Mouse (Mus musculus) forebrain, embryonic 12.5 days (tissue): ENCODE results near the gene Cybb. TPM values are rescaled to one million over a fixed set of nuclear protein-coding genes. Genes with fewer than 3 reads are reported as not detected.
A peak's percentile ranks its signal among the peaks of the same experiment; 100 is the strongest.
"Not testable (repeated sequence)": the region's sequence is repeated elsewhere in the genome, so short reads cannot be mapped to it uniquely, and the experiment has no call there.

Experiments used
- ATAC-seq: fragments of 200-750 bp; cut with Nextera tagmentation; 2 replicates; pipeline ENCODE4 v1.8.0; 2017; ENCODE audit warnings: moderate TSS enrichment; ENCODE audit not compliant: low FRiP score
- H3K27ac ChIP-seq: fragments of 300-500 bp; sonication (generic); 2 replicates; pipeline ENCODE4 v1.5.1; 2016; ENCODE audit warnings: mild to moderate bottlenecking
- H3K27me3 ChIP-seq: fragments of 300-500 bp; sonication (generic); 2 replicates; pipeline ENCODE4 v1.6.1; 2016; ENCODE audit warnings: mild to moderate bottlenecking
- H3K36me3 ChIP-seq: fragments of 300-500 bp; sonication (generic); replicated peaks from 2 replicates; pipeline ENCODE4 v1.6.1; 2016; ENCODE audit warnings: mild to moderate bottlenecking
- H3K4me1 ChIP-seq: fragments of 300-500 bp; sonication (generic); 2 replicates; pipeline ENCODE4 v1.6.1; 2016
- H3K4me2 ChIP-seq: fragments of 300-500 bp; sonication (generic); 2 replicates; pipeline ENCODE4 v1.6.1; 2016; ENCODE audit warnings: mild to moderate bottlenecking, moderate library complexity
- H3K4me3 ChIP-seq: fragments of 300-500 bp; sonication (generic); replicated peaks from 2 replicates; pipeline ENCODE4 v1.5.1; 2016; ENCODE audit warnings: mild to moderate bottlenecking
- H3K9ac ChIP-seq: fragments of 300-500 bp; sonication (generic); 2 replicates; pipeline ENCODE4 v1.6.1; 2016; ENCODE audit warnings: mild to moderate bottlenecking
- H3K9me3 ChIP-seq: fragments of 300-500 bp; sonication (generic); 2 replicates; pipeline ENCODE4 v1.6.1; 2016
- WGBS: fragments of 180-500 bp; shearing (Covaris S2); methylation state at CpG from one replicate; pipeline ENCODE4 v1.1.7; 2016; 5-methylcytosine and 5-hydroxymethylcytosine counted together
- polyA plus RNA-seq: library from polyadenylated mRNA; unstranded; fragments of >200 nt; fragmentation: Nextera tagmentation; extraction: Ambion mirVana; gene quantifications from 2 replicates; pipeline ENCODE4 v1.2.1, GENCODE M21; 2016

Cybb gene
- 0.42 and 1.1 TPM in 2 replicates for polyA plus RNA-seq

- no peak within 1 kb of the TSS for H3K4me2 ChIP-seq
- no peaks in the 10 kb centered on the region for H3K4me1 ChIP-seq
- H3K27ac ChIP-seq = no peak within 1 kb of the TSS
- H3K4me3 ChIP-seq = no peak within 1 kb of the TSS
- 79% methylated on average over 4 of the region's 4 CpGs for WGBS
- no peak for ATAC-seq
- no peaks in the 10 kb centered on the region for H3K36me3 ChIP-seq
- no peak within 1 kb of the TSS for H3K9ac ChIP-seq
- H3K9me3 ChIP-seq = no peaks in the 10 kb centered on the region
- no peaks in the 10 kb centered on the region for H3K27me3 ChIP-seq
These were observed at the start of gene Cybb for GRCm38 (mm10) chrX:9487671-9488070. Cybb (minus strand) TSS chrX:9487771.

GRCm38 (mm10) chrX:9536881-9537280 lies 49.3 kb upstream of the Cybb start:
- Histone ChIP-seq H3K27ac (no peak overlapping the region), H3K4me3 (no peak overlapping the region), H3K36me3 (no peaks in the 10 kb centered on the region), H3K4me1 (no peaks in the 10 kb centered on the region), H3K4me2 (no peak overlapping the region), H3K9ac (no peak overlapping the region), H3K27me3 (no peaks in the 10 kb centered on the region), H3K9me3 (no peaks in the 10 kb centered on the region)
- no peak for ATAC-seq
- WGBS = 90% methylated on average over 3 of the region's 3 CpGs

GRCm38 (mm10) chrX:9519969-9520368 lies 32.4 kb upstream of the Cybb start:
- not testable (repeated sequence) for H3K36me3 ChIP-seq, H3K9ac ChIP-seq, H3K4me3 ChIP-seq, H3K27me3 ChIP-seq, H3K4me1 ChIP-seq, H3K9me3 ChIP-seq, H3K4me2 ChIP-seq, H3K27ac ChIP-seq
- peak; percentile 55; the same call in 1 of the 2 replicates for ATAC-seq
- 45% methylated on average over 2 of the region's 2 CpGs for WGBS

- H3K36me3 ChIP-seq, H3K4me1 ChIP-seq, H3K9ac ChIP-seq, ATAC-seq, H3K9me3 ChIP-seq, H3K27ac ChIP-seq, H3K4me3 ChIP-seq, H3K27me3 ChIP-seq, H3K4me2 ChIP-seq: not testable (repeated sequence)
These were observed 30.0 kb upstream of the Cybb start for GRCm38 (mm10) chrX:9517531-9517930.

- not testable (repeated sequence) for H3K9me3 ChIP-seq, H3K4me2 ChIP-seq, ATAC-seq, H3K4me1 ChIP-seq, H3K36me3 ChIP-seq, H3K4me3 ChIP-seq, H3K27ac ChIP-seq, H3K9ac ChIP-seq, H3K27me3 ChIP-seq
- WGBS = 86% methylated on average over 6 of the region's 6 CpGs
These were observed 12.5 kb downstream of the Cybb start for GRCm38 (mm10) chrX:9475036-9475435.

GRCm38 (mm10) chrX:9474440-9474839 lies 13.1 kb downstream of the Cybb start:
- no peaks in the 10 kb centered on the region for H3K9me3 ChIP-seq
- no peak overlapping the region for H3K4me2 ChIP-seq
- H3K9ac ChIP-seq = no peak overlapping the region
- no peak overlapping the region for H3K4me3 ChIP-seq
- H3K36me3 ChIP-seq = no peaks in the 10 kb centered on the region
- no peak overlapping the region for H3K27ac ChIP-seq
- no peaks in the 10 kb centered on the region for H3K4me1 ChIP-seq
- no peaks in the 10 kb centered on the region for H3K27me3 ChIP-seq
- ATAC-seq = no peak

GRCm38 (mm10) chrX:9473768-9474167 lies 13.8 kb downstream of the Cybb start:
- Histone ChIP-seq H3K27ac (no peak overlapping the region), H3K4me2 (no peak overlapping the region), H3K9me3 (no peaks in the 10 kb centered on the region), H3K36me3 (no peaks in the 10 kb centered on the region), H3K9ac (no peak overlapping the region), H3K4me1 (no peaks in the 10 kb centered on the region), H3K4me3 (no peak overlapping the region), H3K27me3 (no peaks in the 10 kb centered on the region)
- 71% methylated on average over 2 of the region's 2 CpGs for WGBS
- ATAC-seq = no peak

- Histone ChIP-seq H3K9ac (no peak overlapping the region), H3K36me3 (no peaks in the 10 kb centered on the region), H3K27ac (no peak overlapping the region), H3K4me3 (no peak overlapping the region), H3K9me3 (no peaks in the 10 kb centered on the region), H3K4me1 (no peaks in the 10 kb centered on the region), H3K27me3 (no peaks in the 10 kb centered on the region), H3K4me2 (no peak overlapping the region)
- ATAC-seq = no peak
- 48% methylated on average over 3 of the region's 3 CpGs for WGBS
These were observed 16.7 kb downstream of the Cybb start for GRCm38 (mm10) chrX:9470811-9471388.

- no peak for ATAC-seq
- H3K4me3 ChIP-seq = no peak overlapping the region
- no peaks in the 10 kb centered on the region for H3K4me1 ChIP-seq
- H3K36me3 ChIP-seq = no peaks in the 10 kb centered on the region
- H3K9ac ChIP-seq = no peak overlapping the region
- no peaks in the 10 kb centered on the region for H3K27me3 ChIP-seq
- no peak overlapping the region for H3K4me2 ChIP-seq
- no peak overlapping the region for H3K27ac ChIP-seq
- H3K9me3 ChIP-seq = no peaks in the 10 kb centered on the region
These were observed 18.5 kb downstream of the Cybb start for GRCm38 (mm10) chrX:9469100-9469499.

GRCm38 (mm10) chrX:9467020-9467419 lies 20.6 kb downstream of the Cybb start:
- 93% methylated on average over 4 of the region's 4 CpGs for WGBS
- Histone ChIP-seq H3K36me3 (no peaks in the 10 kb centered on the region), H3K9ac (no peak overlapping the region), H3K27me3 (no peaks in the 10 kb centered on the region), H3K9me3 (no peaks in the 10 kb centered on the region), H3K4me1 (no peaks in the 10 kb centered on the region), H3K4me3 (no peak overlapping the region), H3K27ac (no peak overlapping the region), H3K4me2 (no peak overlapping the region)
- no peak for ATAC-seq

- no peak overlapping the region for H3K27ac ChIP-seq
- H3K4me3 ChIP-seq = no peak overlapping the region
- 79% methylated on average over 2 of the region's 2 CpGs for WGBS
- ATAC-seq = no peak
- no peaks in the 10 kb centered on the region for H3K27me3 ChIP-seq
- H3K4me2 ChIP-seq = no peak overlapping the region
- H3K9ac ChIP-seq = no peak overlapping the region
- no peaks in the 10 kb centered on the region for H3K4me1 ChIP-seq
- H3K36me3 ChIP-seq = no peaks in the 10 kb centered on the region
- no peaks in the 10 kb centered on the region for H3K9me3 ChIP-seq
These were observed 21.7 kb downstream of the Cybb start for GRCm38 (mm10) chrX:9465890-9466289.

GRCm38 (mm10) chrX:9462671-9463070 lies 24.9 kb downstream of the Cybb start:
- ATAC-seq = no peak
- no peaks in the 10 kb centered on the region for H3K36me3 ChIP-seq
- no peaks in the 10 kb centered on the region for H3K27me3 ChIP-seq
- H3K4me1 ChIP-seq = no peaks in the 10 kb centered on the region
- 82% methylated on average over 3 of the region's 3 CpGs for whole genome bisulfite sequencing
- no peak overlapping the region for H3K9ac ChIP-seq
- H3K9me3 ChIP-seq = no peaks in the 10 kb centered on the region
- no peak overlapping the region for H3K4me3 ChIP-seq
- H3K4me2 ChIP-seq = no peak overlapping the region
- no peak overlapping the region for H3K27ac ChIP-seq

GRCm38 (mm10) chrX:9461399-9461798 lies 26.2 kb downstream of the Cybb start:
- no peaks in the 10 kb centered on the region for H3K4me1 ChIP-seq
- no peak for ATAC-seq
- no peak overlapping the region for H3K9ac ChIP-seq
- no peaks in the 10 kb centered on the region for H3K9me3 ChIP-seq
- H3K36me3 ChIP-seq = no peaks in the 10 kb centered on the region
- no peak overlapping the region for H3K4me2 ChIP-seq
- H3K4me3 ChIP-seq = no peak overlapping the region
- H3K27me3 ChIP-seq = no peaks in the 10 kb centered on the region
- no peak overlapping the region for H3K27ac ChIP-seq
